Mouse (Mus musculus) lung, postnatal 0 days (tissue): Measurements from ENCODE around the gene Slc15a5.

Experiments
- CTCF ChIP-seq: IDR thresholded peaks from 2 replicates; pipeline ENCODE4 v1.5.1; 2016; ENCODE audit warnings: antibody characterized with exemption, mild to moderate bottlenecking
- EP300 ChIP-seq: IDR thresholded peaks from 2 replicates; pipeline ENCODE4 v1.6.1; 2016; ENCODE audit warnings: antibody characterized with exemption, mild to moderate bottlenecking, control low read depth

GRCm38 (mm10) chr6:138007705-138008104 is 72.0 kb downstream of the Slc15a5 start:
- TF ChIP-seq CTCF, result no peak
- TF ChIP-seq EP300, result no peak
